ENCODE assay signal across 16 mouse cellular contexts in the genomic region with DNA sequence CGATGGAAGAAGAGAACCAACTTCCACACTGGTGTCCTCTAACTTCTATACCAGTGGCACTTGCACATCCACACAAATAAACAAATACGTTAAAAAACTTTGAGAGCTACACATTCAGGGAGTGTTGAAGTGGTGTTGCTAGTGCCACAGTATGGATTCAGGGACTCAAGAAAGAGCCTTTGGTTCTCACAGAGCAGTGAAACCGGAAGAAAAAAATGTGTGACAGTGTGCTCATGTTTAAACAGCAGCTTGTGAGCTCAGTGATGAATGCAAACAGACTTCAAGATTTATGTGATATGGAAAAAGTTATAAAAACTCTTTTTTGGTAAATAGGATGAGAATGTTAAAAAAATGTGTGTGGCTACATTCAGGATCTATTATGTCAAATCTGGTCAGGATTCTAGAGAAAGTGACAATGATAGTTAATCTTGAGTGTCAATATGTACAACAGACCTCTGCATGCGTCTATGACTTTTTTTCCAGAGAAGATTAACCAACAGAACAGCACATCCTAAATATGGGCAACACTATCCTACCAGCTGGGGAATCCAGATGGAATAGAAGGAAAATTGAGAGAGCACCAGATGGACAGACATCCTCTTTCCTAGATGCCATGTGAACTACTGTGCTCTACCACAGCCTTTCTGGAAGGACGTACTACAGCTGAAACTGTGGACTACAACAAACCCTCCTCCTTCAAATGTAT. TPM values are rescaled to one million over a fixed set of nuclear protein-coding genes. Genes with fewer than 3 reads are reported as not detected.
A peak's percentile ranks its signal among the peaks of the same experiment; 100 is the strongest.
DNase-seq lines count a peak whose midpoint lies in the region; ATAC-seq lines count a peak whose summit lies in the region.
"Had no signal": no experiment of that assay in that cellular context is flagged by ENCODE, and none has a peak within 500 bp of the region (broad histone marks: within the 10 kb centered on the region; RNA-seq: fewer than 3 reads in every experiment).

No protein-coding gene starts in this region.

- peaks cover 22% of the 10 kb centered on the region; the same call in 1 of the 2 replicates for H3K4me1 ChIP-seq in embryonic facial prominence, embryonic 14.5 days (ENCODE audit: control insufficient read depth, insufficient read depth, low read length)
- H3K4me1 ChIP-seq: hindbrain, embryonic 13.5 days had no signal

- H3K36me3 ChIP-seq in embryonic facial prominence, embryonic 14.5 days (ENCODE audit: control insufficient read depth, insufficient read depth, low read length): no peaks in the 10 kb centered on the region
- H3K36me3 ChIP-seq: forebrain, embryonic 15.5 days; heart, embryonic 15.5 days; hindbrain, embryonic 13.5 days had no signal

- no peak overlapping the region for H3K4me2 ChIP-seq in embryonic facial prominence, embryonic 14.5 days (ENCODE audit: low read depth, low read length)
- H3K4me2 ChIP-seq: forebrain, embryonic 15.5 days; heart, embryonic 15.5 days; hindbrain, embryonic 13.5 days had no signal

- no peak overlapping the region for H3K4me3 ChIP-seq in embryonic facial prominence, embryonic 14.5 days (ENCODE audit: low read depth, low read length)
- H3K4me3 ChIP-seq: forebrain, embryonic 15.5 days; heart, embryonic 15.5 days; hindbrain, embryonic 13.5 days had no signal

- H3K9me3 ChIP-seq in embryonic facial prominence, embryonic 14.5 days (ENCODE audit: control insufficient read depth, low read length): no peaks in the 10 kb centered on the region
- H3K9me3 ChIP-seq: forebrain, embryonic 15.5 days; heart, embryonic 15.5 days; hindbrain, embryonic 13.5 days had no signal

- no peak overlapping the region for H3K9ac ChIP-seq in embryonic facial prominence, embryonic 14.5 days (ENCODE audit: low read depth, low read length)
- H3K9ac ChIP-seq: forebrain, embryonic 15.5 days; heart, embryonic 15.5 days; hindbrain, embryonic 13.5 days had no signal

- H3K27ac ChIP-seq in embryonic facial prominence, embryonic 14.5 days (replicated peaks; ENCODE audit: low read depth, low read length): peak overlapping the region; percentile 13
- H3K27ac ChIP-seq: forebrain, embryonic 15.5 days; heart, embryonic 15.5 days; hindbrain, embryonic 13.5 days; kidney, postnatal 0 days had no signal

- DNase-seq in left cerebral cortex, postnatal 14 days (ENCODE audit: low spot score in 2 of 2): peak; percentile 8 to 10
- no peak for DNase-seq in left cerebral cortex, postnatal 36 days (ENCODE audit: low spot score in 2 of 2)
- DNase-seq in embryonic facial prominence, embryonic 14.5 days (ENCODE audit: low spot score): no peak
- DNase-seq in layer of hippocampus, adult 9-11 months: peak; percentile 63
- peak; percentile 49 for DNase-seq in telencephalon, adult 2 months (ENCODE audit: low read depth, low spot score)
- no peak for DNase-seq in spleen, postnatal 36 days (ENCODE audit: low spot score in 2 of 2)
- DNase-seq: gastrocnemius, postnatal 25 days; thymus, adult 18-20 months had no signal

- no peaks in the 10 kb centered on the region for H3K27me3 ChIP-seq in embryonic facial prominence, embryonic 14.5 days (replicated peaks; ENCODE audit: control insufficient read depth, insufficient read depth, low read length)
- H3K27me3 ChIP-seq: forebrain, embryonic 15.5 days; heart, embryonic 15.5 days; hindbrain, embryonic 13.5 days; Patski had no signal

- WGBS in embryonic facial prominence, embryonic 14.5 days: 40% methylated on average over 5 of the region's 5 CpGs

- intact Hi-C loops in left cerebral cortex, postnatal 14 days (cut with DNase I): no loop called here
- intact Hi-C loops in left cerebral cortex, postnatal 36 days (cut with DNase I): no loop called here

- no peak for ATAC-seq in embryonic facial prominence, embryonic 14.5 days (ENCODE audit: low read depth)
- ATAC-seq in CD4-positive, CD25-positive, alpha-beta regulatory T cell, adult 4 months: no peak
- ATAC-seq: forebrain, embryonic 15.5 days; intestine, embryonic 16.5 days had no signal

RNA-seq across cellular contexts. Expression of a gene that starts 56.6 kb away (rescaled TPM):
- not detected for total RNA-seq in left cerebral cortex, postnatal 14 days (2021)
- total RNA-seq in left cerebral cortex, postnatal 36 days (2021): under 1 TPM in 1 of 2 experiments, not detected in 1; 0.25 TPM
- polyA plus RNA-seq in embryonic facial prominence, embryonic 14.5 days (2014; fragmentation: Nextera tagmentation; extraction: Ambion mirVana): 0.21 TPM in 1 of 2 replicates, not detected in the other
- polyA plus RNA-seq in CD4-positive, CD25-positive, alpha-beta regulatory T cell, adult 4 months (2017; shearing (Covaris generic)): not detected
- total RNA-seq: gastrocnemius, postnatal 25 days had no signal
- polyA plus RNA-seq: heart, embryonic 15.5 days; neural tube, embryonic 14.5 days; Patski had no signal

Comparison
In these comparisons a context has a peak if more than half of its experiments do, and no peak if none do; other contexts are left out.
1. DNase-seq: peak in left cerebral cortex, postnatal 14 days (2 of 2), layer of hippocampus, adult 9-11 months (single experiment) and telencephalon, adult 2 months (single experiment); none in left cerebral cortex, postnatal 36 days (0 of 2), embryonic facial prominence, embryonic 14.5 days (single experiment) and spleen, postnatal 36 days (0 of 2).